Mouse (Mus musculus): ENCODE measurements around the gene Frmd3. TPM values are rescaled to one million over a fixed set of nuclear protein-coding genes. Genes with fewer than 3 reads are reported as not detected.

Frmd3 gene
- not detected in 2 replicates for polyA plus RNA-seq (2012; ENCODE audit: low replicate concordance)

DNA sequence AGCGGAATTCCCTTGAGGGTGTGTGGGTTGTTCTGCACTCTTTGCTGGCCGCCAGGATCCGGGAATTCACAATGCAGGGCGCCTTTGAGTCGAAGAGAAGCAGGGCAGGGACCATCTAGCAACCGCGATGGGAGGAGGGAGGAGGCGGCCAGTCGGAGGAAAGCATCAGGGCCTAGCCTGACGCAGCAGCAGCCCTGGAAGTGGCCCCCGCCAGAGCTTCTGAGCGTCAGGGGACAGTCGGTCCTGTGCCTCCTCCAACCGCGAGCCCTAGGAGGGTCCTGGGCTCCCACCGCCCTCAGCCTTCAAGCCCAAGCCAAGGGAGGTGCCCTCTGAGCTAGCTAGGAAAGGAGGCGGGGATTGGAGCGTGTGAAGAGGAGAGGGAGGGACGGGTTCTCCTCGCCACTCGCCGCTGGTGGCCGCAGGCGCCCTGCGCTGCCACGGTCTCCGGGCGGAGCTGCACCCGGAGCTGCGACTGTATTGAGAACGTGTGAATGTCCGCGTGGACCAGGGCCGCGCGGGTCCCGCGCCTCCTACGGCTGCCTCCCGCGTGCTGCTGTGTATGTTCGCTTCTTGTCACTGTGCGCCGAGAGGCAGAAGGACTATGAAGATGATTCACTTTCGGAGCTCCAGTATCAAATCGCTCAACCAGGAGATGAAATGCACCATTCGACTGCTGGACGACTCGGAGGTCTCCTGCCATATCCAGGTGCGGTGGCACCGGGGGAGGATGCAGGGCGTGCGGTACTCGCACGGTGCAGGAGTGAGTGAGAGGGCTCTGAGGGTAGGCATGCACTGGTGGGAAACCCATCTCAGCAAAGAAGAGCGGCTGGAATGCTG lies at the start of gene Frmd3:
Frmd3 (plus strand) TSS at position 232 of the 837 bp plus-strand sequence.

DNA sequence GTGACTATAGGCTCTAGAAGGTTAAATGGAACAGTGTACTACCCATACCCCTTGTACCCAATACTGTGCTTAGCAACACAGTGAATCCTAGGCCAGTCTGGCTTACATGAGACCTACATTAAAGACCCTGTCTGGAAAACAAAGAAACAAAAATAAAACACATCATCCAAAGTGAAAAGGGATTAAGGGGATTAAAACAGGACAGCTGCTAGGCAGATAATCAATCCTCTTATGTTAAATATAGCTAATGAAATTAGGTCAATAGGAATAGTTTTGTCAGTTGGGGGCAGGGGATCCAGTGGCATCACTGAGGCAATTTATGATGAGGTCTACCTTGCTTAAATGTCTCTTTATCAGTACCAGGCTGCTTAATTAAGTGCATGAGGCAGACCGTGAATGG lies 228.9 kb downstream of the Frmd3 start, which contains the start of gene Kdm4c:
Kdm4c (plus strand) TSS at position 322 of the 400 bp plus-strand sequence.

Other genes with a start within 250 kb of the Frmd3 start
- gene Rasef, start 222.4 kb upstream of the Frmd3 start, polyA plus RNA-seq (2012; ENCODE audit: low replicate concordance) = 0.09 TPM in 1 of 2 replicates, not detected in the other
- gene Gm11758, start 137.2 kb upstream of the Frmd3 start, polyA plus RNA-seq (2012; ENCODE audit: low replicate concordance) = not detected in 2 replicates
- gene Gm11757, start 122.3 kb upstream of the Frmd3 start, polyA plus RNA-seq (2012; ENCODE audit: low replicate concordance) = not detected in 2 replicates
- not detected in 2 replicates for gene Gm13871, start 107.5 kb upstream of the Frmd3 start, polyA plus RNA-seq (2012; ENCODE audit: low replicate concordance)
- gene Gm11756, start 92.7 kb upstream of the Frmd3 start, polyA plus RNA-seq (2012; ENCODE audit: low replicate concordance) = not detected in 2 replicates
- not detected in 2 replicates for gene 2310002L09Rik, start 62.6 kb upstream of the Frmd3 start, polyA plus RNA-seq (2012; ENCODE audit: low replicate concordance)
- 0.24 and 2.0 TPM in 2 replicates for gene Kdm4c, start 229.1 kb downstream of the Frmd3 start, polyA plus RNA-seq (2012; ENCODE audit: low replicate concordance)